Mouse (Mus musculus) myocyte (in vitro differentiated cells): ENCODE results near the gene Wdr46.

ENCODE experiments used
- CEBPB ChIP-seq: IDR thresholded peaks from 2 replicates; pipeline ENCODE4 v1.6.1; 2011; ENCODE audit warnings: mild to moderate bottlenecking, moderate library complexity; ENCODE audit not compliant: poor library complexity, insufficient read depth, severe bottlenecking
- E2F4 ChIP-seq: IDR thresholded peaks from one replicate; pipeline ENCODE4 v1.6.1; 2011; ENCODE audit warnings: mild to moderate bottlenecking, control low read depth, moderate library complexity; ENCODE audit not compliant: insufficient read depth
- MAX ChIP-seq: IDR thresholded peaks from one replicate; pipeline ENCODE4 v1.6.1; 2011; ENCODE audit warnings: low read depth, mild to moderate bottlenecking, control low read depth
- MYOD1 ChIP-seq, 3 experiments: IDR thresholded peaks; one replicate each; pipeline ENCODE4 v1.6.1; 2011; ENCODE audit warnings: control low read depth in 2 of 3, low read depth in 2 of 3, mild to moderate bottlenecking in 2 of 3, moderate library complexity in 1 of 3; ENCODE audit not compliant: insufficient read length in 2 of 3, control insufficient read depth in 1 of 3
- MYOG ChIP-seq, 3 experiments: IDR thresholded peaks; one replicate each; pipeline ENCODE4 v1.6.1; 2011; ENCODE audit warnings: control low read depth in 2 of 3, low read depth in 2 of 3, mild to moderate bottlenecking in 2 of 3; ENCODE audit not compliant: insufficient read length in 2 of 3, control insufficient read depth in 1 of 3, insufficient read depth in 1 of 3
- POLR2A ChIP-seq: IDR thresholded peaks from one replicate; pipeline ENCODE4 v1.6.1; 2011; ENCODE audit warnings: low read depth, mild to moderate bottlenecking, control low read depth, moderate library complexity; ENCODE audit not compliant: insufficient read length
- POLR2AphosphoS2 ChIP-seq: IDR thresholded peaks from one replicate; pipeline ENCODE4 v1.6.1; 2011; ENCODE audit warnings: low read depth, control low read depth; ENCODE audit not compliant: insufficient read length
- REST ChIP-seq: IDR thresholded peaks from one replicate; pipeline ENCODE4 v1.6.1; 2011; ENCODE audit warnings: mild to moderate bottlenecking, control low read depth, moderate library complexity; ENCODE audit not compliant: insufficient read depth, insufficient read length
- SRF ChIP-seq: IDR thresholded peaks from one replicate; pipeline ENCODE4 v1.6.1; 2011; ENCODE audit warnings: low read depth; ENCODE audit not compliant: control insufficient read depth, insufficient read length
- TCF12 ChIP-seq: IDR thresholded peaks from one replicate; pipeline ENCODE4 v1.6.1; 2011; ENCODE audit warnings: mild to moderate bottlenecking, control low read depth; ENCODE audit not compliant: poor library complexity, insufficient read depth, severe bottlenecking
- USF1 ChIP-seq: IDR thresholded peaks from one replicate; pipeline ENCODE4 v1.6.1; 2011; ENCODE audit warnings: low read depth, mild to moderate bottlenecking, control low read depth, moderate library complexity

GRCm38 (mm10) chr17:33920282-33921097 lies 20.0 kb upstream of the Wdr46 start:
- TF ChIP-seq POLR2A: peak; percentile 46
- TF ChIP-seq TCF12: no peak
- TF ChIP-seq MAX: no peak
- TF ChIP-seq MYOD1 (IDR thresholded peaks at IDR 0.05; ENCODE audit: control insufficient read depth in 1 of 3, insufficient read length in 2 of 3, low read depth in 2 of 3): peak in 2 of 3 experiments; percentile 68 to 74
- no peak for TF ChIP-seq USF1
- no peak for TF ChIP-seq E2F4
- TF ChIP-seq POLR2AphosphoS2: peak; percentile 10
- TF ChIP-seq REST: no peak
- TF ChIP-seq MYOG (IDR thresholded peaks at IDR 0.05; ENCODE audit: control insufficient read depth in 1 of 3, insufficient read depth in 1 of 3, insufficient read length in 2 of 3, low read depth in 2 of 3): peak in 2 of 3 experiments; percentile 18 to 76
- TF ChIP-seq CEBPB: no peak
- TF ChIP-seq SRF: no peak
